Mouse (Mus musculus): ENCODE results near the gene Bcl7c. TPM values are rescaled to one million over a fixed set of nuclear protein-coding genes. Genes with fewer than 3 reads are reported as not detected.
A peak's percentile ranks its signal among the peaks of the same experiment; 100 is the strongest.
"Not testable (repeated sequence)": the region's sequence is repeated elsewhere in the genome, so short reads cannot be mapped to it uniquely, and the experiment has no call there.

The Bcl7c gene
- polyA plus RNA-seq, 1 experiment: 165 TPM

DNA sequence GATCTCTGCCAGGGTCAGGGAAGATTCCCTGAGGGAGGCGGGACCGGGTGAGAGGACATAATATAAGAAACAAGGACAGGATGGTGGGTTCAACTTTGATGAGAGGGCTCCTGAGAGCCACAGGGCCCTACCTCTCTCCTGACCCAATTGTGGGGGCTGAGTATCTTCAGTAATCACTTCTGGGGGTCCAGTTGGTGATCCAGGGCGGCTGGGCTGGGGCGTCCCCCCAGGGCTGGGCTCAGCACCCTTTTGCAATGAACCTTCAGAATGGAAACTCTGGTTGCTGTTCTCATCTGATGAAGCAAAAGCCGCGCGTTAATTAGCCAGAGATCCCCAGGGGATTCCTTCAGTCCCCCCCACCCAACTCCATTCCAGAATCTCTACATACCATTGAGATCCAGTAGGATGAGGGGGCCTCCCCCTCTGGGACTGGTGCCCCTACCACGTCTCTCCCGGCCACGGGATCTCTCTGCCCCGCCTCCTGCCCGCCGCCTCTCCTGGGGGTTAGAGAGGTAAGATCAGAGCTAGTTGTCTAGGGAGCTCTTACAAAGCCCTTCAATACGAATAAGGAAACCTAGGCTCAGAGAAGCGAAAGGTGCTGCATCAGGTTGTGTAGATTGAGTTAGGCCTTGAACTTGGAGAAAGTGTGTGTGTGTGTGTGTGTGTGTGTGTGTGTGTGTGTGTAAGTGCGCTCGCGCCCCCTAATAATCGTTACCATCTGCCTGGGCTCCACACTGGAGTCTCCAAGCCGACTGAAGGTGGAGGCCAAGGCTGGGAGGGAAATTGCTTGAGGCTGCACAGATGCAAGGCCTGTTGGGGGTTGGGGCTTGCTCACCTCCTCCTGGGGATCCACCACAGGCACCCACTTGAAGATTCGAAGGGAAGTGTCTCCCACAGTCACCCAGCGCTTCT lies 1.4 kb downstream of the Bcl7c start:
- H3K4me1 ChIP-seq: peaks cover 30% of the 10 kb centered on the region
- peak overlapping the region; percentile 95 for H3K4me3 ChIP-seq (replicated peaks)

GRCm38 (mm10) chr7:127705706-127706105 lies 3.0 kb downstream of the Bcl7c start:
- no peak for TF ChIP-seq GATA1 (IDR thresholded peaks at IDR 0.05; ENCODE audit: borderline replicate concordance, low read length)
- TF ChIP-seq FLI1 (IDR thresholded peaks at IDR 0.05; ENCODE audit: low read length): no peak
- H3K27me3 ChIP-seq (replicated peaks): peaks cover 2% of the 10 kb centered on the region
- no peak overlapping the region for H3K4me3 ChIP-seq (replicated peaks)
- peaks cover 32% of the 10 kb centered on the region for H3K4me1 ChIP-seq
- no peaks in the 10 kb centered on the region for H3K9me3 ChIP-seq
- H3K36me3 ChIP-seq (replicated peaks; ENCODE audit: low read length): peaks cover 35% of the 10 kb centered on the region

More for the DNA sequence above, 1.4 kb downstream of the Bcl7c start:
- H3K36me3 ChIP-seq (replicated peaks; ENCODE audit: low read length): peaks cover 35% of the 10 kb centered on the region
- H3K27me3 ChIP-seq (replicated peaks): peaks cover 13% of the 10 kb centered on the region
- TF ChIP-seq GATA1 (IDR thresholded peaks at IDR 0.05; ENCODE audit: borderline replicate concordance, low read length) (no peak), FLI1 (IDR thresholded peaks at IDR 0.05; ENCODE audit: low read length) (no peak)
- H3K9me3 ChIP-seq: no peaks in the 10 kb centered on the region

- Histone ChIP-seq H3K27me3 (replicated peaks) (peaks cover 2% of the 10 kb centered on the region), H3K4me3 (replicated peaks) (no peak overlapping the region), H3K9me3 (no peaks in the 10 kb centered on the region), H3K4me1 (peaks cover 32% of the 10 kb centered on the region), H3K36me3 (replicated peaks; ENCODE audit: low read length) (peaks cover 35% of the 10 kb centered on the region)
- TF ChIP-seq FLI1 (IDR thresholded peaks at IDR 0.05; ENCODE audit: low read length) (no peak), GATA1 (IDR thresholded peaks at IDR 0.05; ENCODE audit: borderline replicate concordance, low read length) (no peak)
These were observed 4.1 kb downstream of the Bcl7c start for GRCm38 (mm10) chr7:127704598-127704997.

- peaks cover 35% of the 10 kb centered on the region for H3K36me3 ChIP-seq (replicated peaks; ENCODE audit: low read length)
- no peaks in the 10 kb centered on the region for H3K9me3 ChIP-seq
- peaks cover 2% of the 10 kb centered on the region for H3K27me3 ChIP-seq (replicated peaks)
- peaks cover 31% of the 10 kb centered on the region for H3K4me1 ChIP-seq
- TF ChIP-seq FLI1 (IDR thresholded peaks at IDR 0.05; ENCODE audit: low read length): no peak
- no peak for TF ChIP-seq GATA1 (IDR thresholded peaks at IDR 0.05; ENCODE audit: borderline replicate concordance, low read length)
- no peak overlapping the region for H3K4me3 ChIP-seq (replicated peaks)
These were observed 5.1 kb downstream of the Bcl7c start for GRCm38 (mm10) chr7:127703561-127704178.

- Histone ChIP-seq H3K27me3 (replicated peaks) (no peaks in the 10 kb centered on the region), H3K36me3 (replicated peaks; ENCODE audit: low read length) (peaks cover 27% of the 10 kb centered on the region), H3K4me1 (peaks cover 15% of the 10 kb centered on the region), H3K4me3 (replicated peaks) (no peak overlapping the region), H3K9me3 (no peaks in the 10 kb centered on the region)
- no peak for TF ChIP-seq FLI1 (IDR thresholded peaks at IDR 0.05; ENCODE audit: low read length)
- no peak for TF ChIP-seq GATA1 (IDR thresholded peaks at IDR 0.05; ENCODE audit: borderline replicate concordance, low read length)
These were observed 7.9 kb downstream of the Bcl7c start for GRCm38 (mm10) chr7:127700712-127701331.

DNA sequence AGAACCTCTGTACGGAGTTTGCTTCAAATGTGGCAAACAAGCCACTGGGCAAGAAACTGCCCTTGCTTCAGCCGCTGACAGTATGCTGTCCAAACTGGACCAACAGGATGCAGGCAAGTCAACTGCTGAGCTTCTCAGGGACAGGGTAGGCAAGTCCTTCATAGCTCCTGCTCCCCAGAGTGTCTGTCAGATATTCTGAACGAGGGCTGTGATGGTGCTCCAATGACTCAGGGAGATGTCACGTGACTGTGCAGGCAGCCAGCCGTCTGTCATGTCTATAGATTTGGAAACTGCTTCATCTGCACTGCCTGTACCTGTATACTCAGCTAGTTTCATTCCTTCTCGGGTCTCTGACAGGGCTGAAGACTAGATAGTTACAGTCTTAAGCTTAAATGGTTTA lies 9.7 kb downstream of the Bcl7c start:
- Histone ChIP-seq H3K9me3 (no peaks in the 10 kb centered on the region), H3K36me3 (replicated peaks; ENCODE audit: low read length) (peaks cover 10% of the 10 kb centered on the region), H3K27me3 (replicated peaks) (no peaks in the 10 kb centered on the region), H3K4me1 (peaks cover 14% of the 10 kb centered on the region), H3K4me3 (replicated peaks) (no peak overlapping the region)
- TF ChIP-seq GATA1 (IDR thresholded peaks at IDR 0.05; ENCODE audit: borderline replicate concordance, low read length): no peak
- no peak for TF ChIP-seq FLI1 (IDR thresholded peaks at IDR 0.05; ENCODE audit: low read length)

- H3K4me1 ChIP-seq; H3K9me3 ChIP-seq; H3K36me3 ChIP-seq (replicated peaks; ENCODE audit: low read length); H3K4me3 ChIP-seq (replicated peaks): not testable (repeated sequence)
- H3K27me3 ChIP-seq (replicated peaks): peaks cover 14% of the 10 kb centered on the region
These were observed 15.0 kb downstream of the Bcl7c start for GRCm38 (mm10) chr7:127693730-127694129.

- H3K4me3 ChIP-seq (replicated peaks): no peak overlapping the region
- H3K4me1 ChIP-seq: peaks cover 9% of the 10 kb centered on the region
- H3K27me3 ChIP-seq (replicated peaks): peaks cover 16% of the 10 kb centered on the region
- no peaks in the 10 kb centered on the region for H3K9me3 ChIP-seq
- no peaks in the 10 kb centered on the region for H3K36me3 ChIP-seq (replicated peaks; ENCODE audit: low read length)
- TF ChIP-seq FLI1 (IDR thresholded peaks at IDR 0.05; ENCODE audit: low read length): no peak
- TF ChIP-seq GATA1 (IDR thresholded peaks at IDR 0.05; ENCODE audit: borderline replicate concordance, low read length): no peak
These were observed 15.4 kb downstream of the Bcl7c start for GRCm38 (mm10) chr7:127693290-127693689.

DNA sequence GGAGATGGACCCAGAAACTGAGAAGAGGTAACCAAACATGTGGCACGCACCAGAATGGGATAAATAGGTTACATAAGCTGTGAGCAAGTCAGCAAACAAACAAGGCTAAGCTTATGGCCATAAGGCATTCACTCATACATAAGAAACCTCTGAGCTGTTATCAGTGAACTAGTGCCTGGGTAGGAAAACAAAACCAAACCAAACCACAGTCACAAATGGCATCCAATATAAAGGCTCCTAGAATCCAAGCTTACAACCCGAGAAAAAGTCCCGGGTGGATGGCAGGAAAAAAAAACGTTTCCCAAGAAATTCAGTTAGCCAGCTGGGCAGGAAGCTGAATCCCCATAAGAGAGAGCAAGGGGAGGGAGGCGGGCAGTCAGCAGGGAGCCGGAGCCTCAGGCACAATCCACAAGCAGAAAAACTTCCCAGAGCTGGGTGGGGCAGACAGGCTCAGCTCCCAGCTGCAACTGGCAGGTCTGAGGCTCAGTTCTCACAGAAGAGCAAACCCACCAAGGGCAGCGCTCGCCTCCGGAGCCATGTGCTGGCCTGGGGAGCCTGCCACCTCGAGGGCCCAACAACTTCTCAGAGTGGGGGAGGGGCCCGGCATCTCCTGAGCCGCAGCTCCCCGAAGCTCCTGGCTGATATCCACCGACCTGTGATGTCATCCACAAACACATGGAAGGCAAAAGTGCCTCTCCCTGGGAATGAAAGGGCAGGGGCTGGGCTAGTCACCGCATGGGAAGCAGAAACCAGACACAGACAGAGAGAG lies 17.3 kb downstream of the Bcl7c start:
- H3K27me3 ChIP-seq (replicated peaks): peaks cover 18% of the 10 kb centered on the region
- no peak overlapping the region for H3K4me3 ChIP-seq (replicated peaks)
- H3K4me1 ChIP-seq: peaks cover 9% of the 10 kb centered on the region
- H3K9me3 ChIP-seq: no peaks in the 10 kb centered on the region
- H3K36me3 ChIP-seq (replicated peaks; ENCODE audit: low read length): no peaks in the 10 kb centered on the region
- TF ChIP-seq GATA1 (IDR thresholded peaks at IDR 0.05; ENCODE audit: borderline replicate concordance, low read length): no peak
- no peak for TF ChIP-seq FLI1 (IDR thresholded peaks at IDR 0.05; ENCODE audit: low read length)
